Mouse (Mus musculus): ENCODE data around the gene Arf5. TPM values are rescaled to one million over a fixed set of nuclear protein-coding genes. Genes with fewer than 3 reads are reported as not detected.
A peak's percentile ranks its signal among the peaks of the same experiment; 100 is the strongest.

Arf5 gene
- total RNA-seq (2021) (100 to 1,000 TPM; 155 to 158 TPM), polyA plus RNA-seq (2012; rRNA removed) (484 and 569 TPM in 2 replicates)
- long read RNA-seq, transcript Arf5-201 (6 exons, 1,116 nt) = major isoform, 146 of 155 reads
- long read RNA-seq, partial matches to known transcripts = 2 of 155 reads
- long read RNA-seq, other reads (novel, unspliced or antisense) = 7 of 155 reads

DNA sequence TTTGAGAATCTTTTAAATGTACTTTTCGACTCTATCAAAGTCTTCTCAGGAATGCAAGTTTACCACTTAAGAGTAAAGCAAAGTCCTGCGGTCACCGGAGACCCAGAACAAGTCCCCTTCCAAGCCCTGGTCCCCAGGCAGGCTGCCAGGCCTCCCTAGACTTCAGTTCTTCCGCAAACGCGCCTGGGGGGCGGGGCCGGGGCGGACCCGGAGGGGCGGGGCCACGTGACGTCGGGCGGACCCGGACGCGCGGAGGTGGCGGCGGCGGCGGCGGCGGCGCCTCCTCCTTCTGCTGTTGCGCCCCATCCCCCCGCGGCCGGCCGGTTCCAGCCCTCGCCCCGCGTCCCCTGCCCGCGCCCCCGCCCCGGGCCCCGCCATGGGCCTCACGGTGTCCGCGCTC is at the start of gene Arf5:
TSS of gene Arf5 (plus strand) at position 248 of the 400 bp plus-strand sequence.
- DNase-seq = peak; percentile 98

- no peak for DNase-seq
Measured at GRCm38 (mm10) chr6:28381983-28382382, 41.4 kb upstream of the Arf5 start.

DNA sequence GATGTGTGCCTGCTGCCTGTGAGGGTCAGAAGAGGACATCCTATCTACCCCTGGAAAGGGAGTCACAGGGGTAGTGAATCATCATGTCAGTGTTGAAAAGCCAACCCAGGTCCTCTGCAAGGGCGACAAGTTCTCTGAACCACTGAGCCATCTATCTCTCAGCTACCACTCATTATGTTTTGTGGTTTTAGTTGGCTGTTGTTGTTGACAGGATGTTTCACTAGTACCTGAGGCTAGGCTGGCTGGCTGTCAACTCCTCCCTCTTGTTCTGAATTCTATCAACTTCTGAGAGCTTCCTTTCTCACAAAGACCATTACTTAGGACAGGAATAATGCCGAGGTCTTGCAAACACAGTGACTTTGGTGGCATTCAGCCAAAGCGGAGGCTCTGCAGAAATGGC is 38.2 kb upstream of the Arf5 start:
- no peak for DNase-seq

GRCm38 (mm10) chr6:28389038-28389437 is 34.3 kb upstream of the Arf5 start:
- no peak for DNase-seq

- DNase-seq = no peak
Measured at GRCm38 (mm10) chr6:28396051-28396852, 27.1 kb upstream of the Arf5 start.

DNA sequence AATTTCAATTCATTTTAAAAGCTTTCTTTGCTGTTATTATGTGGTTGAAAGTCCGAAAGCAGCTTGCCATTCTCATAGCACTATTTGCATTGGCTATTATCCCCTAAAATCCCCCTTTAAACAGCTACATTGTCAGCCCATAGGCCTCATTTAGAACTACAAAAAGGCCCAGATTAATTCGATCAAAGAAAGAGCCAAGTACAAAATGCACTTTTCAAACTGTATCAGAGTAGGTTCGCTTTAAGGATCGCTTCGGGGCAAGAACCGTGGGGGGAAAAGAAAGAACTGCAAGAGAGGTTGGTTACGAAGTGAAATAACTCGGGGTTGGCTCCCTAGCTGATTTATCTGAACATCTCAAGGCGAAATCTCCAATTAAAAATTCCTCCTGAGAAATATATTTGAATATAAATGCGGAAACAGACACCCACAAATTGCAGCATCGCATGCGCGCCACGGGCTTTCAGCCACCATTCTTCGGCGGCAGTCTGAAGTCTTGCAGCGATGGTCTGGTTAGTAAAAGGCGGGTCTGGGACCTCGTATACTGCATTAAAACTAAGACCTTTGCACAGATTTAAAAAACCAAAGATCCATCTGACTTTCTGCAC is 26.4 kb upstream of the Arf5 start:
- DNase-seq = peak; percentile 24

DNA sequence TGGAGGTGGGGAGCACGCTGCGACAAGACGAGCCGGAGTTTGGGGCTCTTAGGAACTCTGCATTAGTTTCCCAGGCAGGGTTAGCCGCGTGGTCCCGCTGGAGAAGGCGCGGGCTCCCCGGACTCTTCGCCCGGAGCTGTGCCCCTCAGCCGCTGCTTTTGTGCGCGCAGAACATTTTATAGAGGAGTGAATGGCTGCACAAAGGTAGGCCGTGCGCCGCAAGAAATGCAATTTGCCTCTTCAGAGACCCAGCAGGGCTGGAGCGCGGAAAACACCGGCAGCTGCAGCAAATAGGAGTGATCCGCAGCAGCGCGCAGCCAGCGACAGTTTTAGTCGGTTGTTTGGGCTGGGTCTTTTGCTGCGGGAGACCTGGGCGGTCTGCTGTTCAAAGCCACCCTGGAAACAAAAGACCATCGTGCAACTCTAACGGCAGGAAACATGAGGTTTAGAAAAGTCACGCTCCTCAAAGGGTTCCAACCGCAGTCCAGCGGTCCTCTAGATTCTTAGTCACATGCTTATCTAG is 25.6 kb upstream of the Arf5 start, which contains the start of gene Zfp800:
TSS of gene Zfp800 (minus strand) at position 325 of the 523 bp plus-strand sequence.
- peak; percentile 10 for DNase-seq

DNA sequence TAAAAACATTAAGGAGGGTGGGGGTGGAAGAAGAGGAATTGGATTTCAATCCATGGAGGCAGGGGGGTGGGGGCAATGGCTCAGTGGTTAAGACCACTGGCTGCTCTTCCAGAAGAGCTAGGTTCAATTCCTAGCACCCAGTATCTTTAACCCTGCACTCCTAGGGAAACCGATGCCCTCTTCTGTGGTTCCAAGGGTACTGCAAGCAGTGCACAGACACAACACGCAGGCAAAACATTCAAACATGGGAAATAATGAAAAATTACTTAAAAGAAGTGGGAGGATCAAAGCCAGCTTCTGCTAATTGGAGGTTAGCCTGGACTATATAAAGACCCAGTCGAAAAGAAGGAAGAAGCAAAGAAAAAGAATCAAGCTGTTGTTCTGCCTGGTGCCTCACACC is 24.6 kb upstream of the Arf5 start:
- DNase-seq = no peak

DNA sequence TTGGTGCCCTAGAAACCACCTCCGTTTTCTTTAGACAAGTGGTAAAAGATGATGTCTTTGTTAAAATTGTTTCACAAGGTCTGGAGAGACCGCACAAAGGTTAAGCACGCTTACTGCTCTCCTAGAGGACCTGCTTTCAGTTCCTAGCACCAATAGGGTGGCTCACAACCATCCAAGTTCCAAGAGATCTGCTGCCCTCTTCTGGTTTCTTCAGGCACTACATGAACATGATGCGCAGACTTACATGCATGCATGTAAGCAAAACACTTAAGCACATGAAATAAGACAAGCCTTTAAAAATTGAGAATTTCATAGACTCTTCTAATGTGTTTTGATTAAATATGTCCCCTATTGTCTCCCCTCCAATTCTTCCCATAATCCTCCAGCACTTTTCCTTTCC is 23.6 kb upstream of the Arf5 start:
- DNase-seq = no peak

- peak; percentile 51 for DNase-seq
Measured at GRCm38 (mm10) chr6:28410053-28410452, 13.3 kb upstream of the Arf5 start.

DNA sequence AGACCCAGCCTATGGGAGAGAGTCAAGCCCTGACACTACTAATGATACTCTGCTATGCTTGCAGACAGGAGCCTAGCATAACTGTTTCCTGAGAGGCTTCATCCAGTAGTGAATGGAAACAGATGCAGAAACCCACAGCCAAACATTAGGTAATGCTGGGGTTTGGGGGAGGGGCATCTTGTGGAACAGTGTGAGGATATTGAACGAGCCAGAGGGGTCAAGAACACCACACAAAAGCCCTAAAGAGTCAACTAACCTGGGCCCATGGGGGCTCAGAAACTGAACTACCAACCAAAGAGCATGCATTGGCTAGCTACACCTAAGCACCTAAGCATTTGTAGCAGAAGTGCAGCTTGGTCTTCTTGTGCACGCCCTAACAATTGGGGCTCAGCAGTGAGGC is 12.1 kb upstream of the Arf5 start:
- no peak for DNase-seq

DNA sequence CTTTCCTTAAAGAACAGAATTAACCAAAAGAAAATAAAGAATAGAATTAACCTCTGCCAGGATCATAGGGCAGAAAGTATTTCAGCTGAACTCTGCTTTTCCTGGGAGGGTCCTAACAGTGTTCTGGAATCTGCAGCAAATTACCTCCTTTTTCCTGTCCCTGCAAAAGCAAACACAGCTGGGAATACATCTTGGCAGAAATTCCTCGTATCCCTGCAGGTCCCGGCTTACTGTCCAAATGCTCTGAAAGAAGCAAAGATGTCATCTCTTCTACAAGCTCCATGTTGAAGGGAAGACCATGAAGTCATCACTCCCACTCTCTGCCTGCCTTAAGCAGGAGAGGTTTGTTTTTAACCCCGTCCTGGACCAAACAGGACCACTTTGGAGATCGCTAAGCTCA is 6.4 kb upstream of the Arf5 start:
- DNase-seq = no peak

GRCm38 (mm10) chr6:28418449-28418848 is 4.9 kb upstream of the Arf5 start:
- DNase-seq = peak; percentile 86

- peak; percentile 29 for DNase-seq
Measured at GRCm38 (mm10) chr6:28419673-28420072, 3.7 kb upstream of the Arf5 start.

DNA sequence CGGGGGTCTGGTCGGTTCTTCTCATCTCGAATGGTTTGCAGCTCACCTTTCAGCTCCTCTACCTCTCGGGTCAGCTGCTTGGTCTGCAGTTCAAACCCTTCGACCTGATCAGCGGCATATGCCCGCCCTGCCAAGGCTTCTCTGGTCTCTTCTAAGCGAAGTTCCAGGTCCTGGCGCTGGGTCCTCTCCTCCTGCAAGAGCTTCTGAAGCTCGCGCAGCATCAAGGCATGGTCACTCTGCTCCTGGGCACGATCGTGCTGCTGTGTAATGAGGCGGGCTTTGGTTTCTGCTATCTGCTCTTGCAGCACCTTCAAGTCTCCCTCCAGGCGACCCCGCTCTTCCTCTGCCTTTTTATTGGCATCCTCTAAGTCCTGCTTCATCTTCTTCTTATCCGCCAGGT is 3.0 kb upstream of the Arf5 start:
- DNase-seq = no peak

DNA sequence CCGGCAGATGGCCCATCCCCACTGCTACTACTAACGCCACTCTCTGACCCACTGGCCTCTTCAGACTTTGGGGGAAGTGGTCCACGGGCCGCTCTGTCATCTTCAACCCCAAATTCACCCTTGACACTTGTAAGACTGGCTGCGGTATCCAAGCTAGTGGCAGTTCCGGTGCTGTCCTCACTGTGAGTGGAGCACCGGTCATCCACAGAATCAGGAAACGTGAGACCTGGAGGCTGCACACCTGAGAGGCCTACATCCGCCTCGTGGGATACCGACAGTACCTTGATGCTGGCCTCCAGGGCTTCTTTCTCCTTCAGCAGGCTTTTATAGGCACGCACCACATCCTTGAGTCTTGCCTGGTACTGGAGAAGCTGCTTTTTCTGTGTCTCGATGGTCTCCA is 2.5 kb upstream of the Arf5 start:
- DNase-seq = no peak

DNA sequence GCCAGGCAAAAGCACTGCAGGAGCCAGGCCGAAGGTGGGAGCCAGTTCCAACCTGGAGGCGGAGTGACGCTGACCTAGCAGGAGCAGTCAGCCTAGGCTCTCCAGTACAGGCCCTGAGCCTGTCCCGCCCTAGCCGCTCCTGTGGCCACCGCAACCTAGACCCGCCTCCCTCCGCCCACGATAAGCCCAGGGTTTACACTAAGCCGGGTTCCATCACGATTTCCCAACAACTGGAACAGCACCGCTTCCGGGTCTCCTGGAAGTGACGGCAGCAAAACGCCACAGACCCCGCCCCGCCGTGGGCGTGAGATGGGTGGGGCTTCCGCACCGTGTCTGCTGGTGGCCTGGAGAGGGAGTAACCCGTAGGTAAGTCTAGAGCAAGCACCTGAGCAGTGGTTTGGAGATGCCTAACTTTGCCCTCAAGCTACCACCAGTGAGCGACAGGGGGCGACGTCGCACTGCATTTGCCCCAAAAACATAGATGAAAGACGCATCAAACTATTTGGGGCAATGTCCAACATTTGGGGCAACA is 1.8 kb upstream of the Arf5 start:
- peak; percentile 98 for DNase-seq

GRCm38 (mm10) chr6:28422651-28423290 is 589 bp upstream of the Arf5 start:
- no peak for DNase-seq

- DNase-seq = peak; percentile 74
Measured at GRCm38 (mm10) chr6:28423767-28424695, 671 bp downstream of the Arf5 start.

- DNase-seq = no peak
Measured at GRCm38 (mm10) chr6:28425019-28425418, 1.7 kb downstream of the Arf5 start.

All from adrenal gland, adult 2 months (tissue).